Mouse (Mus musculus) heart, embryonic 11.5 days (tissue): Measurements from ENCODE around the gene Olfr1228. TPM values are rescaled to one million over a fixed set of nuclear protein-coding genes. Genes with fewer than 3 reads are reported as not detected.

Experiments used
- ATAC-seq: fragments of 200-750 bp; cut with Nextera tagmentation; replicated peaks from 2 replicates; pipeline ENCODE4 v1.8.0; 2017; ENCODE audit warnings: moderate library complexity; ENCODE audit not compliant: insufficient number of reproducible peaks, low FRiP score, low TSS enrichment
- H3K27ac ChIP-seq: fragments of 300-500 bp; sonication (generic); 2 replicates; pipeline ENCODE4 v1.5.1; 2014; ENCODE audit warnings: mild to moderate bottlenecking, low read depth, low read length
- H3K27me3 ChIP-seq: fragments of 300-500 bp; sonication (generic); 2 replicates; pipeline ENCODE4 v1.6.1; 2014; ENCODE audit warnings: mild to moderate bottlenecking, low read length, mixed read lengths; ENCODE audit not compliant: control insufficient read depth, insufficient read depth
- H3K36me3 ChIP-seq: fragments of 300-500 bp; sonication (generic); 2 replicates; pipeline ENCODE4 v1.6.1; 2014; ENCODE audit warnings: mild to moderate bottlenecking, low read length, moderate library complexity, mixed read lengths; ENCODE audit not compliant: control insufficient read depth, insufficient read depth
- H3K4me1 ChIP-seq: fragments of 300-500 bp; sonication (generic); 2 replicates; pipeline ENCODE4 v1.6.1; 2014; ENCODE audit warnings: low read length; ENCODE audit not compliant: control insufficient read depth, insufficient read depth
- H3K4me2 ChIP-seq: fragments of 300-500 bp; sonication (generic); 2 replicates; pipeline ENCODE4 v1.6.1; 2014; ENCODE audit warnings: mild to moderate bottlenecking, moderate library complexity
- H3K4me3 ChIP-seq: fragments of 300-500 bp; sonication (generic); 2 replicates; pipeline ENCODE4 v1.5.1; 2014; ENCODE audit warnings: low read depth, low read length
- H3K9ac ChIP-seq: fragments of 300-500 bp; sonication (generic); 2 replicates; pipeline ENCODE4 v1.6.1; 2014; ENCODE audit warnings: mild to moderate bottlenecking, low read depth, low read length, moderate library complexity
- H3K9me3 ChIP-seq: fragments of 300-500 bp; sonication (generic); replicated peaks from 2 replicates; pipeline ENCODE4 v1.6.1; 2016; ENCODE audit warnings: low read length; ENCODE audit not compliant: control insufficient read depth
- WGBS: fragments of 180-500 bp; shearing (Covaris S2); extraction: QIAGEN DNeasy Blood & Tissue Kit; methylation state at CpG from one replicate; pipeline ENCODE4 v1.1.7; 2014; ENCODE audit not compliant: insufficient replicate concordance; 5-methylcytosine and 5-hydroxymethylcytosine counted together
- polyA plus RNA-seq: library from polyadenylated mRNA; unstranded; fragments of >200 nt; fragmentation: Nextera tagmentation; extraction: Ambion mirVana; gene quantifications from 2 replicates; pipeline ENCODE4 v1.2.1, GENCODE M21; 2014

The Olfr1228 gene
- polyA plus RNA-seq = not detected in 2 replicates

DNA sequence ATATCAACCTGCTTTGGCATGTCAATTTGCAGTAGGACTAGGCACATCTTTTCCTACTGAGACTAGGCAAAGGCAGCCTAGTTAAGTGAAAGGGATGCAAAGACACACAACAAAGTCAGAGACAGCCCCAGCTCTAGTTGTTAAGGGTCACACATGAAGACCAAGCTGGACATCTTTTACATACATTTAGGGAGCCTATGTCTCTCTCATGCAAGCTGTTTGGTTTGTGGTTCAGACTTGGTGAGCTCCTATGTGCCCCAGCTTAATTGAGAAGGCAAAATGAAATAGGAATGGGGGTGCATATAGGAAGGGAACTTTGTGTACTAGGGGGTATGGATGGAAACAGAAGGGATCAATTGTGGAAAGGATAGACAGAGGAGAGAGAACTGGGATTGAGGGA, at the start of gene Olfr1228:
Gene Olfr1228, minus strand, starts transcription at position 101 of the 400 bp plus-strand sequence.
- Histone ChIP-seq H3K36me3 (no peaks in the 10 kb centered on the region), H3K27ac (no peak within 1 kb of the TSS), H3K4me2 (no peak within 1 kb of the TSS), H3K4me3 (no peak within 1 kb of the TSS), H3K9me3 (no peaks in the 10 kb centered on the region), H3K9ac (no peak within 1 kb of the TSS), H3K4me1 (no peaks in the 10 kb centered on the region), H3K27me3 (no peaks in the 10 kb centered on the region)
- ATAC-seq = no peak

DNA sequence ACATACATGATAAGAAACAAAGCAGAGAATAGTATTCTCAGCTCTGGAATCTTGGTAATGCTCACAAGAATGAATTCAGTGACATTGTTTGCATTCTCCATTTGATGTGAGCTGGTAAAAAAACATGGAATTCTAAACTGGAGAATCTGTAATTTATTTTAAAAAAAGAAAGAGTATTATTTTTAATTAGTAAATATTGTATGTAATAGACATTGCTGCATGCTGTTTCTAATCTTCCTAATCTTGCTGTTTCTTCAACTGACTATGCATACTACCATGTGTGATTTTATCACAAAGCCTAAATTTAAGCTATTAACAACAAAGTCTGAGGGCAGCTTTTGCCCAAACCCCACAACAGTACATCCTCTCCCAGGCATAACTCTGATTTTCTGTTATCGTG, 43.3 kb upstream of the Olfr1228 start, which contains the start of gene Olfr1230:
Gene Olfr1230, minus strand, starts transcription at position 101 of the 400 bp plus-strand sequence.
- Histone ChIP-seq H3K4me3 (no peak within 1 kb of the TSS), H3K36me3 (no peaks in the 10 kb centered on the region), H3K9me3 (no peaks in the 10 kb centered on the region), H3K4me2 (no peak within 1 kb of the TSS), H3K9ac (no peak within 1 kb of the TSS), H3K4me1 (no peaks in the 10 kb centered on the region), H3K27ac (no peak within 1 kb of the TSS), H3K27me3 (no peaks in the 10 kb centered on the region)
- 86% methylated on average over 1 of the region's 1 CpGs for WGBS
- ATAC-seq = no peak

GRCm38 (mm10) chr2:89287914-89288313, 34.1 kb upstream of the Olfr1228 start, which contains the start of gene Olfr1229:
Olfr1229 (minus strand) TSS chr2:89288014.
- H3K36me3 ChIP-seq = no peaks in the 10 kb centered on the region
- no peak for ATAC-seq
- no peak within 1 kb of the TSS for H3K27ac ChIP-seq
- no peak within 1 kb of the TSS for H3K4me3 ChIP-seq
- no peaks in the 10 kb centered on the region for H3K27me3 ChIP-seq
- no peak within 1 kb of the TSS for H3K9ac ChIP-seq
- H3K4me2 ChIP-seq = no peak within 1 kb of the TSS
- 69% methylated on average over 2 of the region's 2 CpGs for WGBS
- H3K9me3 ChIP-seq = no peaks in the 10 kb centered on the region
- H3K4me1 ChIP-seq = no peaks in the 10 kb centered on the region

DNA sequence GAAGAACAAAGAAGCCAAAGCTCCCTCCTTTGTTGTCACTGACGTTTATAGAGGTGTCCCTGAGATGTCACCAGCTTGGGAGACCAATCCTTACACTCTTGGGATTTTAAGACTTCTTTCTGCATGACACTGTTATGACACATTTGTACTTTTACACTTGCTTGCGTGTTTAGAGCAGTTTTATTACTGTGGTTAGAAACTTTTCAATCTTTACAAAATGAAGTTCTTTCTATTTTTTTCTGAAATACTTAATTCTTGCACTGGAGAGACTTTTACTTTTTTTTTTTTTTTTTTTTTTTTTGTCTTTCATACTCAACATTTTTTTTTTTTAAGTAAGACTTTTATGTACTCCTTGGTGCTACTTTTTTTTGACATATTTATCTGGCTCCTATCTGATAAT, 53.9 kb downstream of the Olfr1228 start, which contains the start of gene Olfr1226:
Gene Olfr1226, minus strand, starts transcription at position 101 of the 400 bp plus-strand sequence.
- Histone ChIP-seq H3K9ac (no peak within 1 kb of the TSS), H3K27me3 (no peaks in the 10 kb centered on the region), H3K9me3 (no peaks in the 10 kb centered on the region), H3K4me3 (no peak within 1 kb of the TSS), H3K36me3 (no peaks in the 10 kb centered on the region), H3K4me1 (no peaks in the 10 kb centered on the region), H3K27ac (no peak within 1 kb of the TSS), H3K4me2 (no peak within 1 kb of the TSS)
- WGBS = 57% methylated on average over 2 of the region's 2 CpGs
- ATAC-seq = no peak

Other genes with a start within 250 kb of the Olfr1228 start
- not detected in 2 replicates for gene Olfr1215, start 247.1 kb downstream of the Olfr1228 start, polyA plus RNA-seq
- gene Olfr1216, start 235.7 kb downstream of the Olfr1228 start, polyA plus RNA-seq = not detected in 2 replicates
- gene Olfr1217, start 222.0 kb downstream of the Olfr1228 start, polyA plus RNA-seq = not detected in 2 replicates
- gene Olfr1218, start 192.9 kb downstream of the Olfr1228 start, polyA plus RNA-seq = not detected in 2 replicates
- gene Olfr1219, start 170.5 kb downstream of the Olfr1228 start, polyA plus RNA-seq = not detected in 2 replicates
- not detected in 2 replicates for gene Olfr1220, start 147.2 kb downstream of the Olfr1228 start, polyA plus RNA-seq
- gene Olfr1221, start 136.8 kb downstream of the Olfr1228 start, polyA plus RNA-seq = not detected in 2 replicates
- gene Olfr1222, start 121.0 kb downstream of the Olfr1228 start, polyA plus RNA-seq = not detected in 2 replicates
- gene Olfr1223, start 102.5 kb downstream of the Olfr1228 start, polyA plus RNA-seq = not detected in 2 replicates
- gene Olfr1224-ps1, start 90.0 kb downstream of the Olfr1228 start, polyA plus RNA-seq = not detected in 2 replicates
- gene Olfr1225, start 79.4 kb downstream of the Olfr1228 start, polyA plus RNA-seq = not detected in 2 replicates
- not detected in 2 replicates for gene Olfr1226, start 54.0 kb downstream of the Olfr1228 start, polyA plus RNA-seq
- gene Olfr1229, start 34.0 kb upstream of the Olfr1228 start, polyA plus RNA-seq = not detected in 2 replicates
- not detected in 2 replicates for gene Olfr1230, start 43.2 kb upstream of the Olfr1228 start, polyA plus RNA-seq
- gene Olfr1231, start 53.0 kb upstream of the Olfr1228 start, polyA plus RNA-seq = not detected in 2 replicates
- gene Olfr1232, start 75.6 kb upstream of the Olfr1228 start, polyA plus RNA-seq = not detected in 2 replicates
- gene Olfr1233, start 88.3 kb upstream of the Olfr1228 start, polyA plus RNA-seq = not detected in 2 replicates
- not detected in 2 replicates for gene Olfr1234, start 110.8 kb upstream of the Olfr1228 start, polyA plus RNA-seq
- not detected in 2 replicates for gene Olfr1238, start 155.6 kb upstream of the Olfr1228 start, polyA plus RNA-seq
- not detected in 2 replicates for gene Olfr1239, start 166.3 kb upstream of the Olfr1228 start, polyA plus RNA-seq
- not detected in 2 replicates for gene Olfr1240, start 188.9 kb upstream of the Olfr1228 start, polyA plus RNA-seq
- gene Olfr1241, start 233.1 kb upstream of the Olfr1228 start, polyA plus RNA-seq = not detected in 2 replicates
- gene Olfr1242, start 244.3 kb upstream of the Olfr1228 start, polyA plus RNA-seq = not detected in 2 replicates